Mouse (Mus musculus): ENCODE measurements around the gene Mcidas. TPM values are rescaled to one million over a fixed set of nuclear protein-coding genes. Genes with fewer than 3 reads are reported as not detected.
"Not testable (repeated sequence)": the region's sequence is repeated elsewhere in the genome, so short reads cannot be mapped to it uniquely, and the experiment has no call there.

Mcidas gene
- total RNA-seq, 4 experiments from 2014 or later: 0.45 to 0.63 (median 0.60) TPM

DNA sequence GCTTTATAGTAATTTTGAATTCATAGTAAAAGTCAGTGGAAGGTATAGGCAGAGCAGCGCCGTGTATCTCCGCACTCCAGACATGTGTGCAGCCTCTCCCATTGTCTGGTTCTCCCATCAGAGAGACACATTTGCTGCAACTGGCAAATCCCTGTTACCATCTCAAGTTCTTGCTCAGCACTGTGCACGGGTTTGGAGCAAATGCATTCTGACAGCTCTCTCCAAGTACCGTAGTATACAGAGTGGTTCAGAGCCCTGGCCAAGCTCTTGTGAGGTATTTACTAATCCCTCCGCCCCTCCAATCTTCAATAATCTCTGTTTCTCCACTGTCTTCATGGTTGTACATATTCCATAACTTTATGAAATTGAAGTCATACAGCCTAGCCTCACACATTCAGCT is 19.0 kb downstream of the Mcidas start:
- no peak for DNase-seq (ENCODE audit: low spot score in 2 of 2)

DNA sequence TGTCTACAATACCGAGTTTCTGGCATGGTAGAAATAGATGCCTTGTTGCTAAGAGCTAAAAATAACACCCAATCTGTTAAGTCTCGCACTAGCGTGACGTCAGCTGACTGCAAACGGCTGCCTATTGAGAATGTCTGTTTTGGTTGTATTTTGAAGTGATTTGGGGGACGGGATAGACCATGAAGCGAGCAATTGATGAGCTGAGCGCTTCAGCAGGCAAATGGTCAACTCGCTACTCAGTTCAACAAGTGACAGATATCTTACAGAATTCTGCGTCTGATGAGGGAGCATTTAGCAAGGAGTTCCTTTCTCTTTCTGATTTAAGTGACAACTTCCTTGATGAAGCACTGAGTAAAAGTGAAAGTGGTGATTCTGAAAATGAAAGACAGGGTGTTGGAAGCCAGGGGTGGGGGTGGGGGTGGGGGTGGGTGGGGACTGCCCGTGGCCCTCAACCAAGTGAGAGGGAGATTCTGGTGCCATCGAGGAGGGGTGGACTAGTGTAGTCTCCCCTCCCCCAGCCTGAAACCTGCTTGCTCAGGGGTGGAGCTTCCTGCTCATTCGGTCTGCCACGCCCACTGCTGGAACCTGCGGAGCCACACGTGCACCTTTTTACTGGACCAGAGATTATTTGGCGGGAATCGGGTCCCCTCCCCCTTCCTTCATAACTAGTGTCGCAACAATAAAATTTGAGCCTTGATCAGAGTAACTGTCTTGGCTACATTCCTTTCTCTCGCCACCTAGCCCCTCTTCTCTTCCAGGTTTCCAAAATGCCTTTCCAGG is 19.7 kb downstream of the Mcidas start:
- not testable (repeated sequence) for DNase-seq (ENCODE audit: low spot score in 2 of 2)

DNA sequence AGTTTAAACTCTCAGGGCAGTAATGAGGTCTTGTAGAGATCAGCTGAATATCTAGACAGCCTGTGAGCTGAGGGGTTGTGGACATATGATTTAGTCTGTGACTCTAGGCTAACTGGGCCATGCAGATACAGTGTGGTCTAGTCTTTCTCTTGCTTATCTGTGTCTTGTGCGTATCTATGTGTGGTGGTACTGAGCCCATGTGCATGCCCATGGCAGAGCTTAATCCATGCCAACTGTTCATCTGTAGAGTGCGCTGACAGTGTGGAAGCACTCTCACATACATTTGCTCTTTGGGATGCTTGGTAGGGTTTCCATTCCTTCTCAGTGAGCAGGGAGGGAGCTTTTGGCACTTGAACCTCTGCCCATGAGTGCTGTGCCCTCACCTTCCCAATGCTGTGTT is 27.9 kb downstream of the Mcidas start:
- no peak for DNase-seq (ENCODE audit: low spot score in 2 of 2)

DNA sequence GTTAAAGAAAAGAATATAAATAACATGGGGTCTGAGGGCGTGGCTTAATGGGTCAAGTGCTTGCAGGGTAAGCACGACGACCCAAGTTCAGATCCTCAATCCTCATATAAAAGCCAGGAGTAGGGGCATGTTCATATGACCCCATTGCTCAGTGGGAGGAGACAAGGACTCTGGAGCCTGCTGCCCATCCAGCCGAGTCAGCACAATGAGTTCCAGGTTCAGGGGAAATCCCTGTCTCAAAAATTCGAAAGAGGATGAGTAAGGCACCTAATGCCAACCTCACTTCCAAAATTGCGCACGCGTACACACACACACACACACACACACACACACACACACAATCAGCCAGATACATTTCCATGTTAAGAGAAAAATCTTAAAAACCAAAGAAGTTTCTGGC is 28.8 kb downstream of the Mcidas start:
- no peak for DNase-seq (ENCODE audit: low spot score in 2 of 2)

DNA sequence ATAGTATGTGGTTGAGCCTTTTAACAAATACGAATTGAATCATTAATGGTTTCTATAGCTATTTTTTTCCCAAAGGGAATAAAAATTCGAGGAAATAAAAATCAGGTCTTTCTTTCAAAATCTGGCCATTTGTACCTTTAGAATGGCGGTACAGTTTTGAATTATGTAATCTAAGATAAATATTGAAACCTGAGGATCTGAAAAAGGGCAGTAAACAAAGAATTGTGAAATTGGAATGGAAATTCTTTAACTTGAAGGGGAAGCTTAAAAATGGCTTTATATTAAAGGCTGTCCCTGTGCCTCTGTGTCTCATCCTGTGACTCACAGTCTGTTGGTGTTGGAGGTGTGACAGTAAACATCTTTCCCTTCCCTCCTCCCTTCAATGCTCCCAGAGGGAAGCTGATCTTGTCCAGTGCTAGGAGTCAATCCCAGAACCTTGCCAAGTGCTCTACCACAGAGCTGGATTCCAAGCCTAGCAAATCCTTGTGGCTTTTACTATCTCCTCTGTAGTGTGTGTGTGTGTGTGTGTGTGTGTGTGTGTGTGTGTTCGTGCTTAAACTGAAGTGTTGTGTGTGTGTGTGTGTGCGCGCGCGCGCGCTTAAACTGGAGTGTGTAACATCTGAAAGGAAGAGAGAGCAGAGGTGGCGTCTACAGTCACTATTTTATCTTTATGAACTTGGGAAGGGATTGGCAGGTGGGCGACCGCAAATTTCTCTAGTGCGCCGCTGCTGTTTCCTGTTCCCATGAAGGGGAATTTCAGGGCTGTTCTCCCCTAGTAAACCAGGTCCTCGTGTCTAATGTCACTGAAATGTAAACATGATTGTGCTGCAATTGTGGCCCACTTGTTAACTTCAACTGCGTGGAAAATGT is 29.9 kb downstream of the Mcidas start:
- DNase-seq (ENCODE audit: low spot score in 2 of 2): no peak

DNA sequence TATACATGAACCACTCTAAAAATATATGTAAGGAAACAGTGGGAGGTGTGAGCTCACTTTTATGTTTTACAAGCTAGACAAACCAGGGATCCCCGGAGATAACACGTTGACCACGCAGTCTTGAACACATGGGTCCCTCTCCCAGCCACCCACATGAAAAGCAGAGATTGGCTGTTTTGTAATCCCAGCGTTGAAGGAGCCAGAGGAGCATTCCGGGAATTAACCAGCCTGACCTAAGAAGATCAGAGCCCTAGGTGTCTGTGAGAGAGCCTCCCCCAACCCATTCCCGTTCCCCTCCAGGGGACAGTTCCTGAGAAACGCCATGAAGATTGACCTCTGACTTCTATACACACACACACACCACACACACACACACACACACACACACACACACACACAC is 37.7 kb downstream of the Mcidas start:
- DNase-seq (ENCODE audit: low spot score in 2 of 2): no peak

DNA sequence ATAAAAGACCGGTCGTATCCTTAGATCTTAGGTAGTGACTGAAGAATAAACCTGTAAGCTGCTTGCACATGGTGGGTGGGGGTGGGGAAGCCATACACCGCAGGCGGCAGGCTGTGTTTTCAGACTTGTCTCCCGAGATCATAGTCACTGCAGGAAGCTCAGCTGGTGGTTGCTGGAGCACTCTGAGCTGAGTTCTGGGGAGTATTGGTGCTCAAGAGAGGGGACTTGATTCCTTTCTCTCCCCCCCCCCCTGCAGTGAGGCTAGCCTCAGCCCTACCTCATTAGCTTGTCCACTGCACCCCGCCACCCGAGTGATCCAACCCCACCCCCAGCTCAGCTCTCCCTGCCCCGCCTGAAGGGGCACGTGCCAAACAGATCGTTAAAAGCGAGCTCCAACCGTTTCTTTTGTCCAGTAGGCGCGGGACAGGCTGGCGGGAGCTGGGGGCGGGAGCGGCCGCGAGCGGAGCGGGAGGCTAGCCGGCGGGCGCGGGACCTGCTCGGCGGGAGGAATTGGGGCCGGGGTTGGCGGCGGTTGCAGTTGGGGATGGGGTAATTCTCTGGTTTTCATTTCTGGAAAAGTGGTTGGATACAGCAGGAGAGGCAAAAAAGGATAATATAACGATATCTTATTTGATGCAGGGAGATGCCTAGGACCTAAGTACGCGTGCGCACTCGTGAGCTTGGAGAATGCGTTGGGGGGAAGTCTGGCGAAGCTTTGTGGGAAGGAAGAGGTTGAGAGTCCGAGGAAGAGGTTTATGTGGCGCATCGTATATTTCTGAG is 38.3 kb downstream of the Mcidas start:
- peak in 1 of 2 experiments; percentile 26 for DNase-seq (ENCODE audit: low spot score in 2 of 2)

DNA sequence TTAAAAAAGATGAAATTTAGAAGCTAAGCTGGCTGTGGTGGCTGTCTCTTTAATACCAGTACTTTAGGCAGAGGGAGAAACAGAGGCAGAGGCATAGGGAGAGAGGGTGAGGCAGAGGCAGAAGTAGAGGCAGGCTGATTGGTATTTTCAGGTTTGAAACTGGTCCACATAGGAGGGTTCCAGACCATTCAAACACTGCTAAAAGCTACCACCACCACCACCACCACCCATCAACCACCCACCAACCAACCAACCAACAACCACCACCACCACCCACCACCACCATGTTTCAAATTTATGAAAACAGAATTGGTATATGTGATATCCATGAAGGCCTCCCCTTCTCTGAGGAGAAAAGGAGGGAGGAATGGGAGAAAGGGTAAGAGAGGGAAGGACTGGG is 39.2 kb downstream of the Mcidas start:
- no peak for DNase-seq (ENCODE audit: low spot score in 2 of 2)

DNA sequence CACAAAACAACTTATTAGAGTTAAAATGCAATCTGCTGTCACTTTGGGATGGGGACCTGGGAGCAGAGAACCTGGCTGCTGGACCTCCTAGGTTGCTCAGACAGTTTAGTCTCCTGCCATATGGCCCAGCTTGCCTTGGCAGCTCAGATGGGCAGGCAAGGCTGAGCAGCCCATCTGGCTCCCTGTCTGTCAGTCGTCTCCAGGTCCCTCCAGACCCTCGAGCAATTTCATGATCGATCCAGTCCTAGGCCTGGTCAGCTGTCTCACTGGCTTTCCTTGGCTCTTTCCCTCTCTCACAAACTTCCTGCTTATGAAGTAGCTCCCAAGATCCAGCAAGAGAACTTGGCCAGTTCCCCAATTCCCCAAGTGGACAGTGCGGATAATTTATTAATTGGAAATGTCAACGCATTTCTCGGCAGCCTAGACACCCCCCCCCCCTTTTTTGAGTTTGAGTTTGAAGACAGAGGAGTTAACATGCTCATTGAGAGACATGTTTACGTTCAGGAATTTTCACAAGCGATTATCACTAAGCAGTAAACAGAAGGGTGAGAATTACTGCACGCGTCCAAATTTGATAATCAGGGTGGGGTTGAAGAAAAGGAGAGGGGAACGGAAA is 40.7 kb downstream of the Mcidas start:
- DNase-seq (ENCODE audit: low spot score in 2 of 2): no peak

DNA sequence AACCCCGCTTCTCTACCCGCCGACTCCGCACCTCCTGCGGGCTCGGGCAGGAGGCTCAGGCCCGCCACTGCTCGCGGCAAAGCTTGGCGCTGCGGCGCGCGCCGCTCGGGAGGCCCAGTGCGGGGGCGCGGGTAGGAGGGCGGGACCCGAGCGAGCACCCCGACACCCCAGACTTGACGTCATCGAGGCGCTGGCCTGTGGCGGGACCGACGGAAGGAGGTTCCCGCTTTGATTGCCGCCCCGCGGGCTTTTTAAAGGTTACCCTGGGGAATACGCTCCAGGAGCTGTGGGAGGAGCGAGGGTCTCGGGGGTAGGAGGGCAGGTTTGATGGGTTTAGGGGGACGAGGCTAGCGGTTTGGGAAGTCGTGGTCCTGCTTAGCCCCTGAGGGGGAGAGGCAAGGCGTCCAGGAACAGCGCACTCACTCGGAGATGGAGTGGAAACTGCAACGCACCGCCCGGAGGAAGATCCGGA is 41.3 kb downstream of the Mcidas start, which contains the start of gene Cdc20b:
TSS of gene Cdc20b (plus strand) at position 162 of the 472 bp plus-strand sequence.
- DNase-seq (ENCODE audit: low spot score in 2 of 2): peak in 1 of 2 experiments; percentile 21

DNA sequence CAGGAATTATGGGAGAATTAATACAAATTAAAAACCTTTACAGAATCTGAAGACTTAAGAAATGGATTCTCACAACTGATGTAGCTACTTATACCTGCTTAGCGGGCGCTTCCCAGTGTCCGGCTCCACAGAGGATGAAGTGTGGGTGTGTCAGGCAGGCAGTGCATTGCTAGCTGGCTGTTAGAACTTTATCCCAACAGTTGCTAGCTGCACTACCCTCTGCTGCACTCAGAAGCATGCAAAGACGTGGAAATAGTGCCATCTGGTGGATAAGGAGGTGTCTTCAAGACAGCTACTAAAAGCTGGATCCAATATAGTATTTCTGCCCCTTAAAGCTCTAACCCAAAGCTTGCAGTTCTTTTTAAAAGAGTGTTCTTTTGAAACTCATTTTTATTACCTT is 42.2 kb downstream of the Mcidas start:
- DNase-seq (ENCODE audit: low spot score in 2 of 2): peak; percentile 63 to 69

DNA sequence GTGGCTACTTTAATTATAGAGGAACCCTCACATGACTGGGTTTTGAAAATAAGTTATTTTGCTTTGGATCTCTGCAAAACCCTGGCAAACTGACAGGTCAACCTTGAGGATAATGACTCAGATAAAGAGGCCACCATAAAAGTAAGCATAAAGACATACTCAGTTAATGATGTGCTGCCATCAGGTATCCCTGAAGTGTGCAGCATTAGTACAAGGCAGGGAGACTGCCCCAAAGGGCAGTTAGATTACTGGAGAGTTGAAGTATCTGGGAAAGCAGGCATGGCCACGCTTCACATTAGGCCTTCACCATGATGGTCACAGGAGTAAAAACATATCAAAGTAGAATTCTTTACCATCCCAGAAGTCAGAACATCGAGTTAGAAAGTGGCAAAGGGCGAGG is 51.2 kb downstream of the Mcidas start:
- no peak for DNase-seq (ENCODE audit: low spot score in 2 of 2)

DNA sequence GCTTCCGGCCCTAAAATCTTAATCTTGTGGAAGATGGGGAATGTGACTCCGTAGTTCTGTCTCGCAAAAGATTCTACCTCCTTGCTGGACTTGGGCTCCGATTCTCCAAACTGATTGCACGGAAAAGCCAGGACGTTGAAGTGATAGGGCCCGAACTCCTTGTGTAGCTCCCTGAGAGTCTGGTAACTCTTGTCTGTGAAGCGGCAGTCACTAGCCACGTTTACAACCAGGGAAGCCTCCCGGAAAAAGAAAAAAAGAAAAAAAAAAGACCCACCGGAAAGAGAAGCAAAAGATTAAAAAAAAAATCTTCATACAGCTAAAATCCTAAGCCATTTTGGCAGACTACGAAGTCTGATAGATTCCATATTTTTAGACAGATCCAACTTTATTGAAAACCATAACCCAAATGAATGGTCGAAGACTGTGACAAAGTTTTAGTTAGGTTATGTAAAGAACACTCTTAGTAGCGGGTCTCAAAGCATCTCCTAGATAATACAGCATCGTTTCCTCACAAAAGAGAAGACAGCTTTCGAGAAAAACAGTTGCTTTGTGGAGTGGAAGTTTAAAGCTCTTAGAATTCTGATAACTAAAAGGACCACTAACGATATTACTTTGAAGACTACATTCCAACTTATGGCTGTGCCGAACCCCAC is 51.9 kb downstream of the Mcidas start:
- no peak for DNase-seq (ENCODE audit: low spot score in 2 of 2)

DNA sequence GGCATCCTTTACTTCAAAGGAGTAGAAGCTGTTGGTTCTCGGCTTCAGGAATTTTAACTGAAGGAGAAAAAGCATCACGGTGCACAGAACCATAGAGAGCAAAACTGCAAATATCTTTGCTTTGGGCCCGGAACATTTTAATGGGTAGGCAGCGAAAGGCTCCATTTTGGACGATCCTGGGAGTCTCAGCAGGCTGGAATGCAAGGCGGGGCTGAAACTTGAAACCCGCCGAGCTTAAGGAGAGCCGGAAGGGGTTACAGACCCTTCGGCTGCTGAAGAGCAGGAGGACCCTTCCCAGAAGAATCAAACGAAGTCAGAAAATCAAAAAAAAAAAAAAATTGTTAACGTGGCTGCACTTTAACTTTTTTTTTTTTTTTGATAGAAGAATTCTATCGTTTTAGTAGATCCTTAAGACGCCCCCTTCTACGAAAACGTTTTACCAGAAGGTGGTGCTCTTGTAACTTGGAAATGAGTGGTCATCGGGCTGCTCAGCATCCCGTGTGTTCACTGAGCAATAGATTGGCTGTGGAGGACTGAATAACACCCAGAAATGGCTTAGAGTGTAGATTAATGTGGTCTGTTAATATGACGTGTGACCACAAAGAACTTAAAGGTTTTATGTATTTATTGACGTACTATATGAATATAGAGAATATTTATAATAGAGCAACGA is 52.7 kb downstream of the Mcidas start, which contains the start of gene Gpx8:
TSS of gene Gpx8 (minus strand) at position 200 of the 673 bp plus-strand sequence.
- DNase-seq (ENCODE audit: low spot score in 2 of 2): peak in 1 of 2 experiments; percentile 10

DNA sequence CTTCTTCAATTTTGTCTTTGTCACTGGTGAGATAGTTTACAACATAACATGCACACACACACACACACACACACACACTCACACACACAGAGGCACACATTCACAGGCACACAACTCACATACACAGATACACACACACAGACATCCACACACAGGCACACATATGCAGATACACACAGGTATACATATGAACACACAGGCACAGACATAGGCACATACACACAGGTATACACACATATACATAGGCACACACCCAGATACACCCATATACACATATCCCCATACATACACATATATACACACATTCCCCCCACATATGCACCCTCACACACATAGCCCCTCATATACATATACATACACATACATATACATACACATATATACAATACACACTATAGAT is 53.4 kb downstream of the Mcidas start:
- no peak for DNase-seq (ENCODE audit: low spot score in 2 of 2)

DNA sequence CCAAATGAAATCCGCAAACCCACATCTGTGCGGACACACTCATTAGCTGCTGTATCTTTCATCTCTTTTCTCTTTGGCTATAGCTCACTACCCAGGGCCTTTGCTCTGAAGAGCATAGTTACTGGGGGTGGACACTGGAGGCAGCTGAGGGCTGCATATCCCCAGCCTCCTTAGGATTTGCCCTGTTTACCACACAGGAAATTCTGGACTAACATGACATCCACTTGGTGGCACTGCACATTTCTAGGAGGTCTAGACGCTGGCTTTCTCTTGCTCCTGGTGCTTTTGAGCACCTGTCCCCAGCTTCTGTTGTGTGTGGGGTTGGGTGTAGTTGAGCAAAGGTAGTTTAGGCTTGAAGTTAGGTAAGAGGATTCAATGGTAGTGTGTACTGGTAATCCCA is 54.0 kb downstream of the Mcidas start:
- DNase-seq (ENCODE audit: low spot score in 2 of 2): no peak

Measured in layer of hippocampus, adult 8-10 months (tissue).